ENCODE assay signal across 24 mouse cellular contexts in genomic region chr5:114808385-114808784, GRCm38 (mm10). TPM values are rescaled to one million over a fixed set of nuclear protein-coding genes. Genes with fewer than 3 reads are reported as not detected.
A peak's percentile ranks its signal among the peaks of the same experiment; 100 is the strongest.
DNase-seq lines count a peak whose midpoint lies in the region; ATAC-seq and TF ChIP-seq lines count a peak whose summit lies in the region.
"Had no signal": no experiment of that assay in that cellular context is flagged by ENCODE, and none has a peak within 500 bp of the region (broad histone marks: within the 10 kb centered on the region; RNA-seq: fewer than 3 reads in every experiment).

No protein-coding gene starts in this region.

- H3K27me3 ChIP-seq in embryonic facial prominence, embryonic 13.5 days, result no peaks in the 10 kb centered on the region
- H3K27me3 ChIP-seq in embryonic facial prominence, embryonic 10.5 days (replicated peaks; ENCODE audit: low read depth, poor library complexity, severe bottlenecking), result no peaks in the 10 kb centered on the region
- H3K27me3 ChIP-seq in stomach, embryonic 15.5 days (replicated peaks), result no peaks in the 10 kb centered on the region
- no peaks in the 10 kb centered on the region for H3K27me3 ChIP-seq in stomach, postnatal 0 days (ENCODE audit: control insufficient read depth, insufficient read depth, low read length)
- no peaks in the 10 kb centered on the region for H3K27me3 ChIP-seq in liver, embryonic 14.5 days (ENCODE audit: control insufficient read depth, insufficient read depth, low read length)
- no peaks in the 10 kb centered on the region for H3K27me3 ChIP-seq in myocyte (ENCODE audit: control insufficient read depth, insufficient read depth, insufficient read length)
- H3K27me3 ChIP-seq: forebrain, embryonic 12.5 days; intestine, embryonic 15.5 days; limb, embryonic 15.5 days; midbrain, embryonic 13.5 days; neural tube, embryonic 12.5 days had no signal

- 64% methylated on average over 8 of the region's 8 CpGs for WGBS in embryonic facial prominence, embryonic 13.5 days
- 72% methylated on average over 8 of the region's 8 CpGs for WGBS in embryonic facial prominence, embryonic 10.5 days
- 82% methylated on average over 8 of the region's 8 CpGs for WGBS in stomach, embryonic 15.5 days
- WGBS in stomach, postnatal 0 days, result 79% methylated on average over 8 of the region's 8 CpGs
- 21% methylated on average over 8 of the region's 8 CpGs for WGBS in liver, embryonic 14.5 days (ENCODE audit: insufficient replicate concordance)

- H3ac ChIP-seq in myocyte (ENCODE audit: control insufficient read depth, insufficient read length), result no peak overlapping the region

- TF ChIP-seq POLR2A in myocyte (IDR thresholded peaks at IDR 0.05; ENCODE audit: insufficient read length, low read depth), result no peak

- no peaks in the 10 kb centered on the region for H3K9me3 ChIP-seq in embryonic facial prominence, embryonic 13.5 days
- no peaks in the 10 kb centered on the region for H3K9me3 ChIP-seq in embryonic facial prominence, embryonic 10.5 days
- no peaks in the 10 kb centered on the region for H3K9me3 ChIP-seq in stomach, embryonic 15.5 days
- no peaks in the 10 kb centered on the region for H3K9me3 ChIP-seq in stomach, postnatal 0 days (ENCODE audit: control insufficient read depth, low read length)
- no peaks in the 10 kb centered on the region for H3K9me3 ChIP-seq in liver, embryonic 14.5 days (ENCODE audit: control insufficient read depth, low read length)
- H3K9me3 ChIP-seq: forebrain, embryonic 12.5 days; hindbrain, embryonic 10.5 days; intestine, embryonic 15.5 days; limb, embryonic 15.5 days; midbrain, embryonic 13.5 days; neural tube, embryonic 12.5 days had no signal

- H3K4me3 ChIP-seq in embryonic facial prominence, embryonic 13.5 days, result no peak overlapping the region
- no peak overlapping the region for H3K4me3 ChIP-seq in embryonic facial prominence, embryonic 10.5 days
- no peak overlapping the region for H3K4me3 ChIP-seq in stomach, embryonic 15.5 days (replicated peaks)
- no peak overlapping the region for H3K4me3 ChIP-seq in stomach, postnatal 0 days (ENCODE audit: low read depth, low read length)
- H3K4me3 ChIP-seq in liver, embryonic 14.5 days (ENCODE audit: insufficient read depth in 1 of 2, low read depth in 2 of 2, low read length in 2 of 2), result no peak overlapping the region
- no peak overlapping the region for H3K4me3 ChIP-seq in myocyte
- H3K4me3 ChIP-seq: forebrain, embryonic 12.5 days; hindbrain, embryonic 10.5 days; intestine, embryonic 15.5 days; limb, embryonic 15.5 days; midbrain, embryonic 13.5 days; neural tube, embryonic 12.5 days had no signal

- no peak for TF ChIP-seq EP300 in stomach, postnatal 0 days (optimal IDR thresholded peaks at IDR 0.05)
- TF ChIP-seq EP300 in liver, embryonic 14.5 days (IDR thresholded peaks at IDR 0.05; ENCODE audit: low read depth), result no peak

- no peak overlapping the region for H3K4me2 ChIP-seq in embryonic facial prominence, embryonic 13.5 days
- H3K4me2 ChIP-seq in stomach, embryonic 15.5 days, result no peak overlapping the region
- no peak overlapping the region for H3K4me2 ChIP-seq in stomach, postnatal 0 days (replicated peaks; ENCODE audit: low read depth)
- no peak overlapping the region for H3K4me2 ChIP-seq in liver, embryonic 14.5 days (ENCODE audit: low read depth)
- no peak overlapping the region for H3K4me2 ChIP-seq in myocyte (ENCODE audit: low read depth)
- H3K4me2 ChIP-seq: forebrain, embryonic 12.5 days; intestine, embryonic 15.5 days; limb, embryonic 15.5 days; midbrain, embryonic 13.5 days; neural tube, embryonic 12.5 days had no signal

- peak overlapping the region; percentile 72; the same call in 1 of the 2 replicates for H3K27ac ChIP-seq in embryonic facial prominence, embryonic 13.5 days
- no peak overlapping the region for H3K27ac ChIP-seq in embryonic facial prominence, embryonic 10.5 days (replicated peaks)
- no peak overlapping the region for H3K27ac ChIP-seq in stomach, embryonic 15.5 days
- H3K27ac ChIP-seq in stomach, postnatal 0 days (replicated peaks), result no peak overlapping the region
- no peak overlapping the region for H3K27ac ChIP-seq in liver, embryonic 14.5 days
- H3K27ac ChIP-seq: hindbrain, embryonic 10.5 days; intestine, embryonic 15.5 days; neural tube, embryonic 12.5 days had no signal

- H3K79me2 ChIP-seq in myocyte (ENCODE audit: control insufficient read depth, insufficient read depth), result peaks cover 6% of the 10 kb centered on the region

- no peak for TF ChIP-seq CTCF in stomach, postnatal 0 days (IDR thresholded peaks at IDR 0.05; ENCODE audit: low read depth)
- TF ChIP-seq CTCF in liver, embryonic 14.5 days (IDR thresholded peaks at IDR 0.05; ENCODE audit: low read depth), result no peak

- no peak overlapping the region for H3K9ac ChIP-seq in embryonic facial prominence, embryonic 13.5 days
- H3K9ac ChIP-seq in stomach, embryonic 15.5 days, result no peak overlapping the region
- H3K9ac ChIP-seq in stomach, postnatal 0 days (ENCODE audit: low read length), result no peak overlapping the region
- no peak overlapping the region for H3K9ac ChIP-seq in liver, embryonic 14.5 days (replicated peaks)
- H3K9ac ChIP-seq: forebrain, embryonic 12.5 days; intestine, embryonic 15.5 days; limb, embryonic 15.5 days; midbrain, embryonic 13.5 days; neural tube, embryonic 12.5 days had no signal

- peaks cover 40% of the 10 kb centered on the region for H3K4me1 ChIP-seq in embryonic facial prominence, embryonic 13.5 days
- H3K4me1 ChIP-seq in embryonic facial prominence, embryonic 10.5 days, result peaks cover 53% of the 10 kb centered on the region
- H3K4me1 ChIP-seq in stomach, embryonic 15.5 days, result 0 out of 2 replicates have a peak, but pooled peaks cover 3% of the 10 kb centered on the region
- H3K4me1 ChIP-seq in stomach, postnatal 0 days (replicated peaks; ENCODE audit: control insufficient read depth, insufficient read depth), result no peaks in the 10 kb centered on the region
- peaks cover 29 to 48% of the 10 kb centered on the region in 2 experiments for H3K4me1 ChIP-seq in liver, embryonic 14.5 days (replicated peaks; ENCODE audit: control insufficient read depth in 2 of 2, insufficient read depth in 2 of 2, low read length in 1 of 2)

- no peak for DNase-seq in embryonic facial prominence, embryonic 10.5 days (ENCODE audit: low spot score)
- DNase-seq in stomach, postnatal 0 days (ENCODE audit: low spot score), result no peak
- DNase-seq in liver, embryonic 14.5 days (ENCODE audit: low read depth in 3 of 3, low spot score in 3 of 3), result no peak
- no peak for DNase-seq in cerebellum, postnatal 36 days
- DNase-seq in kidney, postnatal 25 days, result no peak
- DNase-seq: adrenal gland, postnatal 10 days; cerebellum, adult 8-10 months; gastrocnemius, postnatal 25 days; kidney, postnatal 36 days; lung, postnatal 4 days had no signal

- peaks cover 72% of the 10 kb centered on the region for H3K36me3 ChIP-seq in embryonic facial prominence, embryonic 13.5 days
- peaks cover 92% of the 10 kb centered on the region for H3K36me3 ChIP-seq in embryonic facial prominence, embryonic 10.5 days (replicated peaks)
- peaks cover 30% of the 10 kb centered on the region; the same call in 1 of the 2 replicates for H3K36me3 ChIP-seq in stomach, embryonic 15.5 days
- peaks cover 16% of the 10 kb centered on the region; the same call in 1 of the 2 replicates for H3K36me3 ChIP-seq in stomach, postnatal 0 days (ENCODE audit: control insufficient read depth, insufficient read depth, low read length)
- peaks cover 12% of the 10 kb centered on the region for H3K36me3 ChIP-seq in liver, embryonic 14.5 days (replicated peaks; ENCODE audit: control insufficient read depth, insufficient read depth, low read depth)
- H3K36me3 ChIP-seq in myocyte (ENCODE audit: control insufficient read depth, insufficient read depth), result no peaks in the 10 kb centered on the region

- ATAC-seq in embryonic facial prominence, embryonic 13.5 days (ENCODE audit: insufficient number of reproducible peaks, insufficient read depth, low FRiP score, low TSS enrichment, low read depth), result no peak
- ATAC-seq in stomach, embryonic 15.5 days (ENCODE audit: insufficient read depth, low FRiP score, low read depth), result 0 out of 2 replicates have a peak, but pooled peaks have one; percentile 19
- no peak for ATAC-seq in stomach, postnatal 0 days (ENCODE audit: low FRiP score, low TSS enrichment)
- peak; percentile 54 for ATAC-seq in liver, embryonic 14.5 days (ENCODE audit: insufficient read depth)
- ATAC-seq: hindbrain, embryonic 16.5 days; intestine, embryonic 15.5 days; midbrain, embryonic 13.5 days had no signal

RNA-seq across cellular contexts. Expression of gene 1500011B03Rik, which starts 14.9 kb away (rescaled TPM):
- 103 TPM in 2 replicates for polyA plus RNA-seq in embryonic facial prominence, embryonic 13.5 days (2015; fragmentation: Nextera tagmentation; extraction: Ambion mirVana)
- polyA plus RNA-seq in embryonic facial prominence, embryonic 10.5 days (2016; fragmentation: Nextera tagmentation; extraction: Ambion mirVana), result 108 TPM in 2 replicates
- polyA plus RNA-seq in stomach, embryonic 15.5 days (2015; fragmentation: Nextera tagmentation; extraction: Ambion mirVana), result 78.6 and 82.0 TPM in 2 replicates
- polyA plus RNA-seq in stomach, postnatal 0 days (2015; fragmentation: Nextera tagmentation; extraction: Ambion mirVana), result 110 and 118 TPM in 2 replicates
- 15.5 and 17.5 TPM in 2 replicates for polyA plus RNA-seq in liver, embryonic 14.5 days (2012; rRNA removed)
- 31.9 and 36.0 TPM in 2 replicates for polyA plus RNA-seq in liver, embryonic 14.5 days (2014; fragmentation: Nextera tagmentation; extraction: Ambion mirVana)
- polyA plus RNA-seq in myocyte (2012; fragmentation: generic; extraction: Trizol), result 31.4 TPM

RNA-seq across cellular contexts. Expression of gene Git2, which starts 33.1 kb away (rescaled TPM):
- polyA plus RNA-seq in embryonic facial prominence, embryonic 13.5 days (2015; fragmentation: Nextera tagmentation; extraction: Ambion mirVana), result 49.6 and 49.8 TPM in 2 replicates
- 36.7 and 38.1 TPM in 2 replicates for polyA plus RNA-seq in embryonic facial prominence, embryonic 10.5 days (2016; fragmentation: Nextera tagmentation; extraction: Ambion mirVana)
- polyA plus RNA-seq in stomach, embryonic 15.5 days (2015; fragmentation: Nextera tagmentation; extraction: Ambion mirVana), result 36.7 and 39.8 TPM in 2 replicates
- 14.2 and 16.1 TPM in 2 replicates for polyA plus RNA-seq in stomach, postnatal 0 days (2015; fragmentation: Nextera tagmentation; extraction: Ambion mirVana)
- polyA plus RNA-seq in liver, embryonic 14.5 days (2012; rRNA removed), result 12.7 and 13.7 TPM in 2 replicates
- 12.1 and 12.7 TPM in 2 replicates for polyA plus RNA-seq in liver, embryonic 14.5 days (2014; fragmentation: Nextera tagmentation; extraction: Ambion mirVana)
- polyA plus RNA-seq in myocyte (2012; fragmentation: generic; extraction: Trizol), result 21.6 TPM

RNA-seq across cellular contexts. Expression of gene Ankrd13a, which starts 33.9 kb away (rescaled TPM):
- 45.9 and 47.0 TPM in 2 replicates for polyA plus RNA-seq in embryonic facial prominence, embryonic 13.5 days (2015; fragmentation: Nextera tagmentation; extraction: Ambion mirVana)
- polyA plus RNA-seq in embryonic facial prominence, embryonic 10.5 days (2016; fragmentation: Nextera tagmentation; extraction: Ambion mirVana), result 44.4 and 48.1 TPM in 2 replicates
- polyA plus RNA-seq in stomach, embryonic 15.5 days (2015; fragmentation: Nextera tagmentation; extraction: Ambion mirVana), result 48.9 and 49.0 TPM in 2 replicates
- polyA plus RNA-seq in stomach, postnatal 0 days (2015; fragmentation: Nextera tagmentation; extraction: Ambion mirVana), result 36.4 and 41.7 TPM in 2 replicates
- 29.9 and 38.6 TPM in 2 replicates for polyA plus RNA-seq in liver, embryonic 14.5 days (2012; rRNA removed)
- 46.6 and 59.1 TPM in 2 replicates for polyA plus RNA-seq in liver, embryonic 14.5 days (2014; fragmentation: Nextera tagmentation; extraction: Ambion mirVana)
- 51.2 TPM for polyA plus RNA-seq in myocyte (2012; fragmentation: generic; extraction: Trizol)

RNA-seq across cellular contexts. Expression of gene 4930519G04Rik, which starts 45.1 kb away (rescaled TPM):
- polyA plus RNA-seq in embryonic facial prominence, embryonic 13.5 days (2015; fragmentation: Nextera tagmentation; extraction: Ambion mirVana), result 0.45 TPM in 1 of 2 replicates, not detected in the other
- not detected in 2 replicates for polyA plus RNA-seq in embryonic facial prominence, embryonic 10.5 days (2016; fragmentation: Nextera tagmentation; extraction: Ambion mirVana)
- polyA plus RNA-seq in stomach, embryonic 15.5 days (2015; fragmentation: Nextera tagmentation; extraction: Ambion mirVana), result not detected in 2 replicates
- polyA plus RNA-seq in stomach, postnatal 0 days (2015; fragmentation: Nextera tagmentation; extraction: Ambion mirVana), result 0.05 TPM in 1 of 2 replicates, not detected in the other
- not detected in 2 replicates for polyA plus RNA-seq in liver, embryonic 14.5 days (2012; rRNA removed)
- not detected in 2 replicates for polyA plus RNA-seq in liver, embryonic 14.5 days (2014; fragmentation: Nextera tagmentation; extraction: Ambion mirVana)
- not detected for polyA plus RNA-seq in myocyte (2012; fragmentation: generic; extraction: Trizol)
- polyA plus RNA-seq: forebrain, embryonic 12.5 days; heart, postnatal 0 days; hindbrain, embryonic 10.5 days; hindbrain, embryonic 16.5 days; intestine, embryonic 15.5 days; kidney, embryonic 14.5 days; limb, embryonic 15.5 days; lung, embryonic 16.5 days; midbrain, embryonic 13.5 days; neural tube, embryonic 12.5 days; stomach, embryonic 16.5 days had no signal

RNA-seq across cellular contexts. Expression of gene Gm9936, which starts 50.1 kb away (rescaled TPM):
- polyA plus RNA-seq in embryonic facial prominence, embryonic 13.5 days (2015; fragmentation: Nextera tagmentation; extraction: Ambion mirVana), result 0.51 and 0.56 TPM in 2 replicates
- 0.08 and 0.12 TPM in 2 replicates for polyA plus RNA-seq in embryonic facial prominence, embryonic 10.5 days (2016; fragmentation: Nextera tagmentation; extraction: Ambion mirVana)
- 0.09 and 0.12 TPM in 2 replicates for polyA plus RNA-seq in stomach, embryonic 15.5 days (2015; fragmentation: Nextera tagmentation; extraction: Ambion mirVana)
- polyA plus RNA-seq in stomach, postnatal 0 days (2015; fragmentation: Nextera tagmentation; extraction: Ambion mirVana), result 0.06 and 0.15 TPM in 2 replicates
- not detected in 2 replicates for polyA plus RNA-seq in liver, embryonic 14.5 days (2012; rRNA removed)
- polyA plus RNA-seq in liver, embryonic 14.5 days (2014; fragmentation: Nextera tagmentation; extraction: Ambion mirVana), result not detected in 2 replicates
- 0.25 TPM for polyA plus RNA-seq in myocyte (2012; fragmentation: generic; extraction: Trizol)
- polyA plus RNA-seq: heart, postnatal 0 days; kidney, embryonic 14.5 days had no signal

Comparison
In these comparisons a context has a peak if more than half of its experiments do, and no peak if none do; other contexts are left out.
1. ATAC-seq: peak in stomach, embryonic 15.5 days (single experiment) and liver, embryonic 14.5 days (single experiment); none in embryonic facial prominence, embryonic 13.5 days (single experiment) and stomach, postnatal 0 days (single experiment).